Mouse (Mus musculus) retina, postnatal 1 day (tissue): Measurements from ENCODE around the gene Bicral.
"Not testable (repeated sequence)": the region's sequence is repeated elsewhere in the genome, so short reads cannot be mapped to it uniquely, and the experiment has no call there.

Experiments used
- DNase-seq: peaks from one replicate; pipeline ENCODE4 v3.0.0-alpha.2; 2012

Bicral gene

DNA sequence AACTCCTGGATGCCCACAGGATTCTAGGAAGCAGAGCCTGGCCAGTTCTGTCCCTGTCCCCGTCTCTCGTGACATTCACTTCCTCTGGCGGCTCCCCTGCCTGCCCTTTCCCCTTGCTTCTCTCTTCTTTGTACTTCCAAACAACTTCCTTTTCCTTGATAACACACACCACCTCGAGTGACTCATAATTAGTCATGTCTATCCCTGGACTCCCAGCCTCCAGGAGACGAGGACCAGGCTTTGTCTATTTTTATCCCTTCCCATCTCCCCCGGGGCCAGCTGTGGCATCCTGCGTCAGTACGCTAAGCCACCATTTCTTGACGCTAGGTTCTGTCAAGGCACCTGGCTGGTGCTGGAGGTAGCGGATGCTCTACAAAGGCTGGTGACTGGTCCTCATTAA is 15.9 kb upstream of the Bicral start:
- DNase-seq: peak; percentile 35

DNA sequence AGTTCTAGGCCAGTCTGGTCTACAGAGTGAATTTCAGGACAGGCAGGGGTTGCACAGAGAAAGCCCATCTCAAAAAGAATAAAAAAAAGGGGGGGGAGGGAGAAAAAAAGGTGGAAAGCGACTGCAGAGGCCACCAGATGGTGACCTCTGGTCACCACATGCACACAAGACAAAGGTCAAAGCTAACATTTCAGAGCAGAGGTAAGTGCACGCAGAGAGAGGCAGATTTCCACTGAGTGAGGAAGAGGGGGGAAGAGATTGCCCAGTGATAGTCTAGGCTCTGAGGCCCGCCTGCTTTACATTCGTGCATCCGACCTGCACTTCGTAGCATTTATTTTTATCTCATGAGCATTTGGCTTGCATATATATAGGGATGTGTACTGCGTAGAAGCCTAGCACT is 14.5 kb upstream of the Bicral start:
- DNase-seq: no peak

DNA sequence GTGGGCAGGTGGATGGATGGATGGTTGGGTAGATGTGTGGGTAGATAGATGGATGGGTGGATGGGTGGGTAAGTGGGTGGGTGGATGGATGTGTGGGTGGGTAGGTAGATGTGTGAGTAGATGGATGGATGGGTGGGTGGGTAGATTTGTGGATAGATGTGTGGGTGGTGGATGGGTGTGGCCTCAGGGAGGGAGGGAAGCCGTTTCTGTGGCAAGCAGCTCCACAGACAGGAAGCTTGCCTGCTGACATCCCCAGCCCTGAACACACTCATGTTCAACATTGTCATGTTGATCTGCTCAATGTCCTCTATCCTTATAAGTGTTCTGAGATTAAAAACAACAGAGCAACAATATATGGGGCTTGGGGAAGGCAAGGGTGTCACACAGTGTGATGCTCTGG is 12.6 kb upstream of the Bicral start:
- no peak for DNase-seq

DNA sequence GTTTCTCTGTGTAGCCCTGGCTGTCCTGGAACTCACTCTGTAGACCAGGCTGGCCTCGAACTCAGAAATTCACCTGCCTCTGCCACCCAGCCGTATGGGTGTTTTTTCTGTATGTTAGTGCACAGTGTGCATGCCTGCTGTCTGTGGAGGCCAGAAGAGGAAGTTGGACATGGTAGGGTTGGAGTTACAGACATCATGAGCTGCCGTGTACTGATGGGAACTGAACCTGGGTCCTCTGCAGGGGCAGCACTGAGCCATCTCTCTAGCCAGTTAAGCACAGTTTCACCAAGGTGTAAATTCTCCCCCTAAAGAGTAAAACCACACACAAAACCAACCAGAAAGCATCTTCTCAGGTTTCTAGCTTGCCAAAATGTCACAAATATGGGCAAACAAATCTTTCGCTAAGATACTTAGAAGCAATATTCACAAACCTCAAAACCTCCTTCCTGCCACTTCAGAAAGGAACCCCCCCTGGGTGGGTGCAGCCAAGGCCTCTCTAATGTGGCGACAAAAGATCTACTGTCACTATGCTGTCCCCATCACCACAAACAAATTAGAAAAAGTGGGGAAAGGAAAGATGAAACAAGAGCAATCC is 12.0 kb upstream of the Bicral start:
- no peak for DNase-seq

DNA sequence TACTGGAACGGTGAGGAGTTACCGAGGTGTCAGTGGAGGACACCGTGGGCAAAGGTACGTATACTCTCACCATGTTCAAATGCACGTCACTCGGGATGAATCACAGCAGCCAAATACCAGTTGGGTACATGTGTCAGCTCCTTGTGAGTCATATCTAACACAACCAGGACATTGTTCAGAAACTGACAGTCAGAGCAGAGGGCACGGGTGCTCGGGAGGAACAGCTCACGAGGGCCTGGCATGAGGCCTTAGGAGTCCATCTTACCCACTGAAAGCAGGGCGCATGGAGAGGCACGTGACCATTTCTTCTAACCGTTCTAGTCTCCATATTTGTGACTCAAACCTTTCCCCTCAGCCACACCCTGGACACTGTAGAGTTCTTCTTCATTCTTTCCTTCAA is 8.6 kb upstream of the Bicral start:
- DNase-seq: no peak

DNA sequence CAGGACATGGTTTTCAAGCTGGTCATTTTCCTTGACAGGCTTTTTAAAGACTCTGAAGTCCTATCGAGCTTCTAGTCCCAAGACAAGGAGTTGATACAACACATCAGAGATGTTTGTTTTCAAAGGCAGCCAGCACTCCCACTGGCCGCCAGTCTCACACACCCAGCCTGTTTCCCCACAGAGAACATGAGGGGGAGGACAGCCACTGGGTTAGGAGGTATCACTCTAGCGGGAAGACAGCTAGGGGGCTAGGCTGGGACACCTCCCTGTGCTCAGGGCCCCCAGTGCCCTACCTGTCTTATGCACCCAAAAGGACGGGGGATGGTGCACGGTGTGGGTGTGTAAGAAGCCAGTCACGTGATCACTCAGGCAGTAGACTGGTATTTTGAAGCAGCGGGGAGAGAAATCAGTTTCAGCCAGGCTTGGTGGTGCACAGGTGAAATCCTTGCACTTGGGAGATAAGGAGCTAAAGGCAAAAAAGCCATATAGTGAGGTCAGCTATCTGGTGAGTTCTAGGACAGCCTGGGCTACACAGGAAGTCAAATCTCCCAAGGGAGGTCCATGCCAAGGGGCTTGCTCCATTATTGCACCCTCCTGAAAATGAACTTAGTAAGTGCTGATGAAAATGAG is 6.4 kb upstream of the Bicral start:
- DNase-seq: no peak

DNA sequence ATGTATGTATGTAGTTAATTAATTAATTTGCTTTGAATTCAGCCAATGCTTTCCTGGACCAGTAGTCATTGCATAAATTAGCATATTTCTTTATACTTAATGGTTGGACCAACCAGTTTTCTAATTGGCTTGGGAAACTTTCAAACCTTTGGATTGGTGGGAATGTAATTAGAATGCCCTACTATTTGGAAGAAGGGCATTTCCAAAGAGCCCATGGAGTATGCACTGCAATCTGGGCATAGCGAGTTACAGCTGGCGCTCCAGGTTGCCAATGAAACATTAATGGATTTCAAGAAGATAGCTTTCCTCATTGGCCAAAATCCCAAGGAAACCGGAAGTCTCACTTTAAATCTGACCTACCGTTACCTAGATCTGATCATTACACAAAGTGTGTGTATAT is 1.8 kb upstream of the Bicral start:
- DNase-seq: peak; percentile 46

DNA sequence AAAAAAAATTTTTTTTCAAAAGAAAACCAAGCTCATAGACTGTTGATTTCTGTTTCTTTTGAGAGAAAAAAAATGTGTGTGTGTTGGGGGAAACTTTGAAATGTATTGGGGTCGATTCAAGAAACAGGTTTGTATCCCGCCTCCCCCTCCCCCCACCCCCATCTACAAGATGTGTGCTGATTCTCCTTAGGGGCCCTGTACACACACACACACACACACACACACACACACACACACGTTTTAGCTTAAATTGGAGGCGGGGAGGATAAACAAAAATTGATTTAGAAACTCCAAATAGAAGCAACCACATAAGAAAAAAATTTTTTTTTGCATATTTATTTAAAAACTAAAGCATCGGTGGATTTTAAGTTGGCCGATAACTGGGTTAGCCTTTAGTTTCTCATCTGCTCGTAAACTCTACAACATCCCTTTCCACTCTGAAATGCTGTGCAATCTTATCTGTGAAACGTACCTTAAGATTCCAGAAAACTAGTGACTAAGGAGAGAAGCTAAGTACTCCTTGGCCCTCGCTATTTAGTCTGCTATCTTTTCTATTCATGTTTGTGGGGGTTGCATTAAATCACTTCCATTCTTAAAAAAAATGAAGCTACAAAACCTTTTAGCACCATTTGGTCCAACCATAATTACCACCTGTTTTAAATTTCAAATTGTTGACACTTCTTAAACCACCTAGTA is 615 bp upstream of the Bicral start:
- DNase-seq: peak; percentile 48

DNA sequence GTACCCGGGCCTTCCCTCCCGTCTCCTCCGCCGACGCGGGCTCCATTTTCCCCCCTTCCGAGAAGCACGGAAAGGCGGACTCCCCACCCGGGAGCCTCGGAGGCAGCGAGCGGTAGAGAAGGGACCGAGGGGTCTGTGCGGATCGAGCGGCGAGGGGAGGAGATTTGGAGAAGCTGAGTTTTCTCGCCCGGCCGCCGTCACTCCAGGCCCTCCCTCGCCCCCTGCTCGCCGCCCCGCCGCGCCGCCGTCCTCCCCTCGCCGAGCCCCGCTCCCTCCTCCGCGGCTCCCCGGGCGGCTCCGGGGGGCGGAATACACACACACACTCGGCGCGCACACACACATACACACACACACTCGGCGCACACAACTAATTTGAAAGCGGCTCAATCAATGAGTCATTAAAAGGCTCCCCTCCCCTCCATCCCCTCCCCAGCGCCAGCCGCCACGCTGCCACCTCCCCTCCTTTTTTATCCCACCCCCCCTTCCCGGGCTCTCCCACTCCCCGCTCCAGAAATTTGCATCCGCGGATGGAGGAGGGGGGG is 850 bp downstream of the Bicral start:
- peak; percentile 92 for DNase-seq

DNA sequence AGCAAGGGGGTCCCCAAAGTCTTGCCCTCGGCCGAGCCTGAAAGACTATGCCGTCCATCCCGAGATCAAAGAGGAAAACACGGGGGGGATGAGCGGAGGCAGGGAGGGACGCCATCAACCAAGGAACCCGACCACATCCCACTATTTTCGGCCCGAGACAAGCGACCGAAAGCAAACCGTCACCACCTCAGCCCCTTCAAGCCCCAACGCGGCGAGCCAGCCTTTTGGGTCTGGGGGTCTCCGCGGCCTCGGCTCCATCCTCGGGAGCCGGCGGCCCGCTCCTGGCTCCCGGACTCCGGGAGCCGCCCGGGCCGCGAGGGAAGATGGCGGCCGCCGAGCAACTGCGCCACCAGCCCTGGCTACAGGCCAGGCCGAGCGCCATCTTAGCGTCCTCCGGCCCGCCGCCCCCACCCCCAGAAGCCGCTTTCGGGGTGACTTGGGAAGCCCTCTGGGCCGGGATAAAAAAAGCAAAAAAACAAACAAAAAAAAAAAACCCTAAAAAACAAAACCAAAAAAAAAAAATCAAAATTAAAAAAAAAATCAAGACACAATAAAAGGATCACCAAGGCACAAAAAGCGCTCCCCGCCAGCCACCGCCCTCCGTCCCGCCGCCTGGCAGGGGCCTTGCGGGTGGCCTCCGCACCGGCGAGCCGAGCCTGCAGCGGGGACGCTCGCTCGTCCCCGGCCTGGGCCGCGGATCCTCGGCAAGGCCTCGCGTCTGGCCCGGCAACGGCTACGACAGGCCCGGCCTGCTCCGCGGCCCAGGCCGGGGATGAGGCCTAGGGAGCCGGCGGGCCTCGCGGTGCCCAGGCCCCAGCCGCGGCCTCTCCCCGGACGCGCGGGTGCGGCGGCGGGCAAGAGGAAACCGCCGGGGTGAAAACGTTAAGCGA is 1.6 kb downstream of the Bicral start:
- DNase-seq: peak; percentile 85

DNA sequence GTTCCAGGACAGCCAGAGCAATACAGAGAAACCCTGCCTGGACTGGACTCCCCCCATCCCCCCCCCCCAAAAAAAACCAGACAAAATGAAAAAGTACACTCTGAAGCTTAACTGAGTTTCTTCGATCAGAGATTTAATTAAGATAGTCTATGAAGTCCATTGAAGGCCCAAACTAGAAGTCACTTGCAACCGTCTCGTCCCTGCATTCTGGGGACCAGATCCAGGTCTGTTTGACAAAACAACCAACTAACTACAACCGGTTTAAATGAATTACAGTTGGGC is 2.2 kb downstream of the Bicral start:
- no peak for DNase-seq

DNA sequence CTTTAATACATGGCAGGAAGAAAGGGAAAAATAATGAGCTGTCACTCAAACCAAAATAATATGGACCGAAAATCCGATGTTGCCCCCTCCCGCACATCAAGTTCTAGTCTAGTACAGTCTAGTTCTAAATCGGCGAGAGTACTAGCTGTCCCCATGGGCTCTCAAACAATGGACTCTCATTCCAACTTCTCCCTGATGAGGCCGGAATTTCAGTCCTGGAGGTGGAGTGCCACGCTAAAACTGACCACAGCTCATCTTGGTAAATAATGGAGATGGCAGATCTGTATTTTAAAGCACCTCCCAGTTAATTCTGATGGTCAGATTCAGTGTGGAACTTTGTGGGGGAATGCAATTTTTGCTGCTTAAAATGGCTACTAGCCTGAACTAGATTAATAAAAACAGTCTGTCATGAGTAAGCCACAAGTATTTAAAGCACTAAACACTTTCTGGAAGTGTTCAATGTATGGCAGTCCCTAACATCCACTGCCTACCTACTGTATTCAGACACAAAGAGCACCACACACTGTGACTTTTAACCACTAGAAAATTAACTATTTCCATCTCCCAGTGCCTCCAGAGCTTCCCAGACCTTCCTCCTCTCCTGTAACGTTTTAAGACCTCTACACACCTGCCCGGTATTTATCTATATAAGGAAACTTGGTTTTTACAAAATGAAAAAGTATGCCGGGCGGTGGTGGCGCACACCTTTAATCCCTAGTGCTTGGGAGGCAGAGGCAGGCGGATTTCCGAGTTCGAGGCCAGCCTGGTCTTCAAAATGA is 2.8 kb downstream of the Bicral start:
- no peak for DNase-seq

DNA sequence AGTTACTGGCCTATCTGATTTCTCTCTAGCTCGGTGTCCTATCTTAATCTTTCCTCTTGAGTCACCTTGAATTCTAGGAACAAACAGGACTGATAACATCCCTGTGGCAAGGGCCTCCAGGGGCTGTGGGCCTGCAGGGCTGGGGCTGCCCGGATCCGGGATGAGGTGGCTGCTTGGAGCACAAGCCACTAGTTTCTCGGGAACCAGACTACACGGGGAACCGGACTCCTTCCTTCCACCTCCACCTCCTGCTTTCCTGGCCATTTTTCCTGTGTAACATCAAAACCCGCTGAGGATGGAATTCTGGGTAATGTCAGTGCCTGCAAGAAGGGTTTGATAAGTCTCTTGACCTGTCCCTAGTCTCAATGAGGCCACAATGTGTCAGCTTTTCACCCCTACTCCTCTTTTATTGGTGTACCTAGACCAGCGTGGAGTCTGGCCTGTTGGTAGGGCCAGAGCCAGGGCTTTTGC is 3.6 kb downstream of the Bicral start:
- peak; percentile 19 for DNase-seq

DNA sequence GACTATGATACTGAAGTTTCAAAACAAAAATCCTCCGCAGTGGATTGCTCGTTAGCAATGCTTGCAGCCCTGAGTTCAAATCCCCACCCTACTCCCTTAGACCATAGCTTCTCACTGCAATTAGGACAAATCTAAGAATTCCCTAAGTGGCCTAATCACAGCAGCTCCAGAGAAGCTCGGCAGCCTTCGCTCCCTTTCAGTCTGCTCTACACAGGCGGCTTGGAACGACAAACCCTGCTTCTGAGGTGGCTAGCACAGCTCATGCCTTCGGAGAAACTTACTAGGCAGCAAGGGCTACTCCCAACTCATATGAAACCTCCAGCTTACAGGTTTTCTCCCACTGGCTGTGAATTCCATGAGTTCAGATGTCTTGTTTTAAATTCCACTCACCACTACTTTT is 4.2 kb downstream of the Bicral start:
- no peak for DNase-seq

DNA sequence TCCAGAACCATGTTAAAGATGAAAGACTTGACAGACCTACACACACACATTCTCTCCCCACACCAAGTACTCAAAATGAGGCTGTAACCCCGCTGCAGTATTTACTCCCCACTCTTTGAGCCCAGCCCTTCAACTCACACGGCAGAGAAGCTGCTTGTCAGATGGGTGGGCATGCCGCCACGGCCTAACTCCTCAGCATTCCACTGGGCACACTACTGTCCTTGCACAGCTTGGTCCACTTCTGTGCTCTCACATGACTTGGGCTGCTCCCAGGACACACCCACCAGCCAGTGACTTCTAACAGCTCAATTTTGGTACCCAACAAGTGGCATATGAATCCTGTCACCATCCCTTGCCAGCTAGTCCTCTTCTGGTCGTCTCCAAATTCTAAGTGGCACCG is 5.0 kb downstream of the Bicral start:
- DNase-seq: peak; percentile 39

DNA sequence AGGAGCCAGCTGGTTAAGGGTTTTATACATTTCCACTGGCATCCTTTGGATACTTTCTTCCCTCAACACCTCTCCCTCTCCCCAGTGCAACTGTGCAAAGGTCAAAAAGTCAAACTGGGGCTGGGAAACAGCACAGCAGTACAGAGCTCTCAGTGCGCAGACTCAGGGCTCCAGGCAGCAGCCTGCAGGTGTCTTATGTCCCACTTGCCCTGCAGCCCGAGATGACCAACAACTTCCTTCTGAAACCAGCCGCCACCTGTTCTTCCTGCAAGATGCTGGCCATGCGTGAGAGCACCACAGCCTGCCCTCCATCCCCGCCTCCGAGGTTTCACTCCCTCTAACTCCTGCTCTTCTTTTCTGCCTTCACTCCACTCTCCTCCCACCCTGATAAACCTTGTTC is 5.6 kb downstream of the Bicral start:
- peak; percentile 36 for DNase-seq

DNA sequence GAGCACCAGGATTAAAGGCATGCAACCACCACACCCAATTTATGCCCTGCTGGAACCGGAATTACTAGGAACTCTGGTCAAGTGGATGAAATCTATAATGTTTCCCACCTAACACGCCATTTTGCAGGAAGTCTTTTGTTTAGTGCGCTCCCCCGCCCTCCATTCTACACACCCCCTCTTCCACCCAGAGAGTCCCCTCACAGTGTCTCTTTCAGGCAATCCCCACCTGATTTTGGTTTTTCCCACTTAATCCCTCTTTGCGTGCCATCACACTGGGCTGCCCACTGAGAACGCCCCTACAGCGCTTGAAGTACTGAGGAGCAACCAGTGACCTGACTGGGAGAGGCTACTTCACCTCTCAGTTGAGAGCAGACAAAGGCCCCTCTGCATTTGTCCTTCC is 11.1 kb downstream of the Bicral start:
- no peak for DNase-seq

DNA sequence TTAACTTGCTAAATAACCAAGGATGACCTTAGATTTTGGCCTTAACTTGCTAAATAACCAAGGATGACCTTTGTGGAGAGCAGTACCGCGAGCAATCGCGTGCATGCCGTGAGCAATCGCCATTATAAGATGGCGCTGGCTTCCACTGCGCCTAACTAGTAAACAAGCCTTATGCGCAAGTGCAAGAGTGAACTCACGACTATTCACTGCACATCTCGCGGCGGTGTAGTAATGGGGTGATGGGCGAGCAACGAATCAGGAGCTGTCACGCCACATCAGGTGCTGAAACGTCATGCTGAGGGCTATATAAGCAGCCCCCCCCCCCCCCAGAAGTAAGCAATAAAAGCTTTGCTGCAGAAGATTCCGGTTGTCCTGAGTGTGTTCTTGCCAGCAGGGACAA is 11.7 kb downstream of the Bicral start:
- DNase-seq: not testable (repeated sequence)

DNA sequence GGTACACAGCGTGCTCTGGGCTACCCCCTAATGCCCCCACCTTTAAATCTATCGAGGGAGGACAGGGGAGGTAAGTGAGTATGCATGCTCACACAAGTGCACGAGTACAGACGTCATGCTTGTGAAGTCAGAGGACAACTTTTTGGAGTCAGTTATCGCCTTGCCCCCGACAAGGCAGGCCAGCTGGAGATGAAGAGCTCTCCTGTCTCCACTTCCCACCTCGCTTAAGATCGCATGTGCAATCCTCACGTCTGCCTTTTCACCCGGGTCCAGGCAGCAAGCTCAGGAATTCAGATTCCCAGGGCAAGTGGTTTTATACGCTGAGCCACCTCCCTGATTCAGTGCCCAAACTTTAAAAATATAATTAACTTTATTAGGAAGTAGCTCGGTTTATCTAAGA is 13.0 kb downstream of the Bicral start:
- DNase-seq: no peak

DNA sequence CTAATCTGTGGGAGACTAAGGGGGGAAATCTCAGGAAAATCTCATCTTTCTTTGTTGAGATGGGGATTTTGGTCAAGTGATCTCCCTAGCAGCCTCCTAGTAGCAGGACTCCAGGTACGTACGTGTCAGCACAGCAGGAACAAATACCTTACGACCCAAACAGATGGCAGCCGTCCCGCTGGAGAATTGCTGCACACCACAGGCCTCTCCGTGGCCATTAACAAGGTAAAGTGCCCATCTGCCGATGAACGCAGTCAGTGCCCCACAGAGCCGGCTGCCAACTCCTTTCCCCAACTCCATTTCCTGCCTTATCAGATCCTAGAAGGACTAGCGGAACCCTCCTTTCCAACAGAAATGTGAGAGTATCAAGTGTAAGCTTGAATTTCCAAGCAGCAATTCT is 13.5 kb downstream of the Bicral start:
- no peak for DNase-seq

DNA sequence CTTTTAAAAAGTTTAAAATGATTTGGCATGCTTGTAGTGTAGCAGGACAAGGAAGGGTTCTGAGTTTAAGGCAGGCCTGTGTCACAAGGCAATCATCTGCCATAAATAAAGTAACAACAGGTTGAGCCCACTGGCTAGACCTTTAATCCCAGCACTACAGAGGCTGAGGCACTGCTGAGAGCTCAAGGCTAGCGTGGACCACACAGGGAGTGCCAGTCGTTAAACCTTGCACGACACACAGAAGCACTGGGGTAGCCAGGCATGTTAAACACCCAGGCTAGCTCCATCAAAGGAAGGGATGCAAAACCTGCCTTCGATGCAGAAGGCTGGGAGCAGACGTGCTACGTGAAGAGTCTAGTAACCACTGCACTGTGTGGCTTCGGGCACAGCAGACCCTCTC is 14.6 kb downstream of the Bicral start:
- DNase-seq: no peak

DNA sequence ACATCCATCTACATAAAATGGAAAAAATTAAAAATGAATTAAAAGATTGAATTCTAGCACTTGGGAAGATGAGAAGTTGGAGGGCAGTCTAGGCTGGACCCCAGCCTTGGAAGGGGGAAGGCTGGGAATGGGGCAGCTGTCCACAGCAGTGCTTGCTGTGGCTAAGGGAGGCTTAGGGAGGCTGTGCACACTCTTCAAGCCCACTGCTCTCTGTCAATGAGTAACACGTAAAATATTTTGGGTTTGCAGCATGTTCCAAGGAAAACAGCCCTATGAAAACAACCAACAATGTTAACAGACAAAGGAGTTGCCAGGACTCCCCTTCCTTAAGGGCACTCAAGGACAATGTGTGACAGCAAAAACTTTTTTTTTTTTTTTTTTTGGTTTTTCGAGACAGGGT is 15.3 kb downstream of the Bicral start:
- no peak for DNase-seq
